Mouse (Mus musculus): ENCODE results near the gene Adora3. TPM values are rescaled to one million over a fixed set of nuclear protein-coding genes. Genes with fewer than 3 reads are reported as not detected.

Gene Adora3
- total RNA-seq, 4 experiments from 2014 or later: 1.3 to 2.5 (median 1.6) TPM

GRCm38 (mm10) chr3:105873451-105874445 is 3.1 kb downstream of the Adora3 start:
- DNase-seq (ENCODE audit: low spot score in 2 of 2): no peak

GRCm38 (mm10) chr3:105876022-105876421 is 5.4 kb downstream of the Adora3 start:
- no peak for DNase-seq (ENCODE audit: low spot score in 2 of 2)

- no peak for DNase-seq (ENCODE audit: low spot score in 2 of 2)
These were observed 6.7 kb downstream of the Adora3 start for GRCm38 (mm10) chr3:105877252-105877803.

GRCm38 (mm10) chr3:105877919-105878318 is 7.3 kb downstream of the Adora3 start:
- no peak for DNase-seq (ENCODE audit: low spot score in 2 of 2)

- no peak for DNase-seq (ENCODE audit: low spot score in 2 of 2)
These were observed 8.1 kb downstream of the Adora3 start for GRCm38 (mm10) chr3:105878751-105879150.

GRCm38 (mm10) chr3:105880419-105880818 is 9.8 kb downstream of the Adora3 start:
- DNase-seq (ENCODE audit: low spot score in 2 of 2): no peak

- no peak for DNase-seq (ENCODE audit: low spot score in 2 of 2)
These were observed 11.4 kb downstream of the Adora3 start for GRCm38 (mm10) chr3:105882105-105882504.

GRCm38 (mm10) chr3:105883111-105883510 is 12.5 kb downstream of the Adora3 start:
- DNase-seq (ENCODE audit: low spot score in 2 of 2): no peak

GRCm38 (mm10) chr3:105888961-105889360 is 18.3 kb downstream of the Adora3 start:
- DNase-seq (ENCODE audit: low spot score in 2 of 2): no peak

GRCm38 (mm10) chr3:105890220-105890619 is 19.6 kb downstream of the Adora3 start:
- no peak for DNase-seq (ENCODE audit: low spot score in 2 of 2)

- no peak for DNase-seq (ENCODE audit: low spot score in 2 of 2)
These were observed 20.5 kb downstream of the Adora3 start for GRCm38 (mm10) chr3:105891141-105891540.

GRCm38 (mm10) chr3:105891760-105892571 is 21.3 kb downstream of the Adora3 start:
- DNase-seq (ENCODE audit: low spot score in 2 of 2): no peak

GRCm38 (mm10) chr3:105892572-105893495 is 22.2 kb downstream of the Adora3 start:
- DNase-seq (ENCODE audit: low spot score in 2 of 2): no peak

- peak in 1 of 2 experiments; percentile 57 for DNase-seq (ENCODE audit: low spot score in 2 of 2)
These were observed 23.3 kb downstream of the Adora3 start for GRCm38 (mm10) chr3:105893941-105894391.

- DNase-seq (ENCODE audit: low spot score in 2 of 2): peak; percentile 46 to 50
These were observed 24.2 kb downstream of the Adora3 start for GRCm38 (mm10) chr3:105894601-105895592.

- DNase-seq (ENCODE audit: low spot score in 2 of 2): no peak
These were observed 26.2 kb downstream of the Adora3 start for GRCm38 (mm10) chr3:105896811-105897210.

- DNase-seq (ENCODE audit: low spot score in 2 of 2): no peak
These were observed 27.7 kb downstream of the Adora3 start for GRCm38 (mm10) chr3:105898325-105898724.

- DNase-seq (ENCODE audit: low spot score in 2 of 2): no peak
These were observed 28.2 kb downstream of the Adora3 start for GRCm38 (mm10) chr3:105898861-105899260.

Data from left cerebral cortex, adult 8-10 months (tissue).